Mouse (Mus musculus): ENCODE measurements around the gene Fchsd2.

The Fchsd2 gene

DNA sequence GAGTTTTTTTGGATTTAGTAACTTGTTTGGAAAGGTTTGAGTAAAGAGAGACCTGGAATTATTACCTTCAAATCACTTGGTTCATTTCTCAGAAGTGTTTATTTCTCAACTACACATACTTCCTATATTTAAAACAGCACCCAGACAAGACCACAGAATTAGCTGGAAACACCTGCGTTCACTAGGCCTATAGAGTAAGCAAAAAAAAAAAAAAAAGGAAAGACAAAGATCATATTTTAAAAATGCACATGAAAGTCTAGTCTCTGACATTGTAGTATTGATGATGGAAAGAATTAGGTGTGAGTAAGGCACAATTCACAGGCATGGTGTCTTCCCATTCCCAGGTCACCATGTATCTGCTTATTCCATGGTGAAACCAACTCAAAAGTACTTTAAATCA, 118.2 kb downstream of the Fchsd2 start:
- no peak for DNase-seq (ENCODE audit: low spot score)

DNA sequence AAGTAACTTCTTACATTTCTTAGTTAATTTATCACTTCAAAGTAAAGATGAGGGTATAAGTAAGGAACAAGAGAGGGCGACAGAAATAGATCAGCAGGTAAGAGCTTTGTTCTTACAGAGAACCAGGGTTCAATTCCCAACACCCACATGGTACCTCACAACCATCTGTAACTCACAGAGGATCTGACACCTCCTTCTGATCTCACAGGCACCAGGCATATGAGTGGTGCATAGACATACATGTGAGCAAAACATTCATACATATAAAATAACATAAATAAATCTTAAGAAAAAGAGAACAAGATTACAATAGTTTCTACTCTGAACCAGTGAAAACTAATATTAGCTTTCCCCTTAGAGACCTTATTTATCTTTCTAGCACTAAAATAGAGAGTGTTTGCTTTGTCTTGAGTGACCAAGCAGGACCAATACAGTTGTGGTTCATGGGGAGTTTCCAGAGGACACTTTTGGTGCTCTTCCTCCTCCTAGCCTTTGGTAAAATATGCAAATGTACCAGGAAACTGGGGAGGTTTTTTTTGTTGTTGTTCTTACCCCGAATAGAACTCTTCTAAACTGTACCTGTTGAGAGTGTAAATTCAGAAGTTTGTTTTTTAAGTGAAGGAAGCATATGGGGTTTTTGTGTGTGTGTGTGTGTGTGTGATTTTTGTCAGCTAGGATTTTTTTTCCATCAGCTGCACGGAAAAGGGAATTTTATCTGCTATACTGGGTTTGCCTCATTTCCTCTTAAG, 121.0 kb downstream of the Fchsd2 start:
- no peak for DNase-seq (ENCODE audit: low spot score)

DNA sequence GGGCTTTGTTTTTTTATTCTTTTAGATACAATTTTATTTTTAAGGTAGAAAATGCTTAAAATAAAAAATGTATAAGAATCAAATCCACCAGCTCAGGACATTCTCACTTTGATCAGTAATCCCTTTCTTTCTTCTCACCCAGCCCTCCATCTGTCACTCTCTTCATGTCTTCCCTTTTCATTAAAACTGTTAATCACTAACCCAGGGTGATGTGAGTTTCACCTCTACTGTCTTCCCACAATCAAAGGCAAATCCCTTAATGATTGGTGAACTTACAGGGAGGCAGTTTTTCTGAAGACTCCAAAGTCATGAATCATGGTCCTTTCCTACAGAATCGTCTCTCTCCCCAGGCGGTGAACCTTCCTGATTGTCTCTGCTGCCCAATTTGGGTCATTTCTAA, 124.1 kb downstream of the Fchsd2 start:
- DNase-seq (ENCODE audit: low spot score): no peak

DNA sequence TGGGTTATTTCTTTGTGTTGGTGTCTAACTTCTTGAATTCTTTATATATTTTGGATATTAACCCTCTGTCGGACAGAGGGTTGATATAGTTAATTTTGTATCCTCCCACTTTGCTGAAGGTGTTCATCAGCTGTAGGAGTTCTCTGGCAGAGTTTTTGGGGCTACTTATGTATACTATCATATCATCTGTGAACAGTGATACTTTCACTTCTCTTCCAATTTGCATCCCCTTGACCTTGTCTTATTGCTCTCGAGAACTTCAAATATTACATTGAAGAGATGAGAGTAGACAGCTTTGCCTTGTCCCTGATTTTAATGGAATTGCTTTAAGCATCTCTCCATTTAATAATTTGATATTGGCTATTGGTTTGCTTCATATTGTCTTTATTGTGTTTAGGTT, 130.8 kb downstream of the Fchsd2 start:
- DNase-seq (ENCODE audit: low spot score): no peak

DNA sequence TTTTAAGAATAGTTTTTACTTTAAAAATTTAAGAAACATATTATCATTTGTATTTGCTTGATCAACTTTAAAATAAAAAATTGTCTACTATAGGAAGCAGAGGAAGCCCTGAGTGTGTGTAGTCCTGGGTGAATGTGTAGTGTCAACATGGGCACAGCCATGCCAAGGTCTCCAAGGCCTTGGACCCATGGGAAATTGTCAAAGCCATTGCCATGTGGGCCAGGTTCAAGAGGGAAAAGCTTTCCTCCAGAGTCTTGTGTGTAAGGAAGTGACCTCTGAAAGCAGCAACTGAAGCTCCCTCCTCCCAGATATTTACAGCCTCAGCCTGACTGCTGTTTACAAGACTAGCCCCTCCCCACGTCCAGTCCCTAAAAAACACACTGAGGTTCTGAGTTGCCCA, 136.7 kb downstream of the Fchsd2 start:
- no peak for DNase-seq (ENCODE audit: low spot score)

DNA sequence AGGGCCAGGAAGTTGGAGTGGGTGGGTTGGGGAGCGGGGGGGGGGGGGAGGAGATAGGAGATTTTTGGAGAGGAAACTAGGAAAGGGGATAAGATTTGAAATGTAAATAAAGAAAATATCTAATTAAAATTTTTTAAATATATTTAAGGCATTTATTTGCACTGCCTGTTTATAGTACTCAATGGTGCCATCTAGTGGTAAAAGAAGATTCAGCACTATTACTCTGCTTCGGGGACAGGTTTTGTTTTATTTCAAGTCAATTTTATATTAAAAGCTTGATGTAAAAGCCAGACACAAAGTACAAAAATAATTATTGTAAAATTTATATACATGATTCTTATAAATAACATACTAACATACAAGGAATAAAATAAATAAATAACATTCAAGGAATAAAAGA, 138.8 kb downstream of the Fchsd2 start:
- DNase-seq (ENCODE audit: low spot score): no peak

DNA sequence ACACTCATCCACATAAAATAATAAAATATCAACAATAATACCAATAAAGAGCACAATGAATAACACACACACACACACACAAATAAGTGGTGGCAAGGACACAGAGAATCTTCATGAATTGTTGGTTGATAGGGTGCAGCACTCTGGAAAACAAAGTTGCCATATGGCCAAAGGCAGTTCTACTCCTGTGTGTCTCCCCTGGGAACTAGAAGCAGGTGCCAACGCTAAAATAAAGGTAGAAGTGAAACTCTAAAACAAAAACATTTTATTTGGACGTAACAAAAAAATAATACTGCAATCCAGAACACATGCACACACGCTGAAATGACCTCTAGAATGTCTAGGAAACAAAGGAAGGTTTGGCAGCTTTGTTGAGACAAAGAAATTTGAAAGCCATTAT, 140.1 kb downstream of the Fchsd2 start:
- no peak for DNase-seq (ENCODE audit: low spot score)

DNA sequence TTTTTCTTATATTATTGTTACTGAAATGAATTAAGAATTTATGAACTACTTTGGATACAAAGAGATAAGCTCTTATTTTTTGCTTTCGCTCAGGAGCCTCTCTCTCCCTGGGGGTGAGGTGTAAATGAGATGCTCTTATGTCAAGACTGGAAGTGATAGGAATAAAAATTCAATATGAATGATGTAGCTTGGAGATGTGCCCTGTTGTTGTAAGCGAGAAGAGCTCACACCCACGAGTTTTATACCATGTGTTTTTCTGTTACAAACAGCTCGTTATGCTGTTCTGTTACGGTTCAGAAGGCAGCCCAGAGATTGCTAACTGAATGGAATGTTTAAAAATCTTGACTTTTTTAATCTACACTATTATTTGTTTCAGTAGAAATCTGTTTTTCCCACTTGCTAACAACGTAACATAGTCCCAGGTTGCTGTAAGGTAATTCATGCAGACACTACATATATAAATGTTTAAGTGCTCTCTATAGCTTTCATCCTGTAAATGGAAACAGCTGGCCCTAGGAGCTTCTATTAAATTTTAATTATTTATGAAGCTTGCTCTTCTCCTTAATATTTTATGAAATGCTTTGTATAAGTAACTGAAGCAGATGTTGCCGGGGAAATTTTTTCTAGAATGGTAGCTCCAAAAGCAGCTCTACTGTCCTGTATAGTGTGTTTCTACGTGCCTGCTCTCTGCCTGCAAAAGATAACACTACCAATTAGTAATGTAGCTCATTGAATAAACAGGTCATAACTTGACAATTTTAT, 144.2 kb downstream of the Fchsd2 start:
- DNase-seq (ENCODE audit: low spot score): no peak

DNA sequence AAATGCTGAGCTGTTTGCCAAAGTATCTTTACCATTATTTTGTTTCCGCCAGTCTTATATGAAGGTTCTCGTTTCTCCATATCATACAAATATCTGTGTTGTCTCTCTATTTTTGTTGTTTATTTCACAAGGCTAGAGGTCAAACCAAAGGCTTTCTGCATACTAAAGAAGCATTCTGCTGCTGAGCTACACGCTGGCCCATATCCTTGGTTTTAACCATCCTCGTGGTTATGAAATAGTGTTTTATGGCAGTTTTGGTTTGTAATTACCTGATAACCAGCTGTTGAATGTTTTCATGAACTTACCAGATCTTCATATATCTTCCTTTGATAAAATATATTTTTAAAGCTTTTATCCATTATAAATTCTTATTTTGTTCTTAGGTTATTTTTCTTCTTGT, 156.1 kb downstream of the Fchsd2 start:
- no peak for DNase-seq (ENCODE audit: low spot score)

DNA sequence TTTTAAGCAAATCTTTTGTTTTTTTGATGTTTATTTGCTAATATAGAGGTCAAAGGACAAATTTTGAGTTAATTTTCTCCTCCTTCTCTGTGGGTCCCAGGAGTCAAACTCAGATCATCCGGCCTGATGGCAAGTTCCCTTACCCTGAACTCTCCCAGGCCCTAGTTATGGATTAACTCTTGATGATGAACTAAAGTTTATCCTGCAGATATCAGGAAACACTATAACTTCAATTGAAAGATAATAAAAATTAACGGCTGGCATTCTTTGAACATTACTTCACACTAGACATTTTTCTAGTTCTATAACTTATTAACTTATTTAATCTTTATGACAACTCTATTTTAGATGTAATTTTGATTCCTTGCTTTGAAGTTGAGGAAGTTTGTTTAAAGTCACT, 156.5 kb downstream of the Fchsd2 start:
- no peak for DNase-seq (ENCODE audit: low spot score)

DNA sequence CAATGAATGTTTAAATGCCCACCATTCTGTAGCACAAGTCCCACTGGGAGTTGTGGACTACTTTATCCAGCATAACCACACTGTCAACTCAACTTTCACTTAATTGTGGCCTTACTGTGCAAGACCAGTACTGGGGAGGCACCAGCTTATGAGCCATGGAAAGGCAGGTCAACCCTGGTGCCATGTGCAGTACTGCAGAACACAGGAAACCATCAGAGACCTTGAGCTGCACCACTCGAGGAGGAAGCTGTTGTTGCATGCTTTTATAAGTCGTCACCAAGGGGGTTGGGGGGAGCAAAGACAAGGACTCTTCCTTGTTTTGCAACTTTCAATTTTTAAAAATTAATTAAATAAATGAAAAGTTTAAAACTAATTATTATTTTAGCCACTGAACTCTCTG, 160.4 kb downstream of the Fchsd2 start:
- DNase-seq (ENCODE audit: low spot score): no peak

DNA sequence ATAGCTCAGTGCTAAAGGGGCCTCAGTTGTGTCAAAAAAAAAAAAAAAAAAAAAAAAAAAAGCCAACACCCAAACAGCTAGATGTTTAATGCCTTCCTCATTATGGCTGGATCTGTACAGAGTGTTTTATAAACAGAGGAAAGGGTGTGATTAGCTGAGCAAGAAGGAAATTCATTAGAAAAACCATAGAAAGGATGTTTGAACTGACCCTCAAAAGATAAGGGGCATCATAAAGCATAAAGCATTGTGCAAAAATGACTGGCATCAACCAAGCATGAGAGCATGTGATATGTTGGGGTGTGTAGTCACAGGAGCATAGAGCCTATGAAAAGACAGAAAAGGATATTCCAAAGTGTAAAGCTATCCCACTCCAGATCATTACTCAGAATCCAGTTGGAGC, 165.8 kb downstream of the Fchsd2 start:
- DNase-seq (ENCODE audit: low spot score): no peak

DNA sequence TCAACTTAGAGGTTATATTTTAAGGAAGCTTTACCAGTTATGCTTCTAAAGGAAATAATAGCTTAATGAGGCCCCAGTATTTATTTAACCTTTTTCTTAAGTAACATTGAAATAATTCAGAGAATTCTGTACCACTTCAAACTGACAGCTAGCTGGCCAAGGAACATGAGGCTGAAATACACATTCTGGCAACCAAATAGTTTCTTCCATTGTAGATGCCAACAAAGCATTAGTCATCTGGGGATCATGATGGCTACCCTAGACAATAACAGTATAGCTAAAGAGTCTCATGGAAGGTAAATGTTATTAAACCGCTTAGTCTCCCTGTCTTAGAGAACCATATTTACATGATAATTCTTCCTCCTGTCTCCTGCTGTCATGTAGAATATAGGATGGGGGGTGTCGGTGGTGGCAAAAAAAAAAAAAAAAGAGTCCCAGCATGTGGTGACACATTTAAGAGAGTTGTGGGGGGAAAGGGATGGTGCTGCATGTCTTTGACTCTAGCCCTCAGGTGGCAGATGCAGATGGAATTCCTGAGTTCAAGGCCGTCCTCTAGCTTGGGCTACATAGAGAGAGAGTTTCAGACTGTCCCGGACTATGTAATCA, 169.4 kb downstream of the Fchsd2 start:
- DNase-seq (ENCODE audit: low spot score): no peak

DNA sequence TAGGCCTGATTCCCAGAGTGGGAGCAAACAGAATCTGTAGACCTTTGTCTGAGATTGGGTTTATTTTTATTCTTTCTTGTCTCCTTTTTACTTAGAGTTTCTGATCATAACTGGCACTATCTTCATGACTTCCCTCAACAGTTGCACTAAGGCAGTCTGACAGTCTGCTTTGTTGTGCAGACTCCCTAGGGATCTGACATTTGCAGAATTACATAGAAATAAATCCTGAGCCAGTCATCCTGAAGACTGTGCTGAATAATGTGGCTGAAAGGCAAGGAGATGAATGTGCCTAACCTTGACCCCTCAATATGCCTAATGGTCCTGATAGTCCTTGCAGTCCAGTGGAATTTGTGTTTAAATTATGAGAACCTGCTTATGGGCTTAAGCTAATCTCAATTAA, 170.8 kb downstream of the Fchsd2 start:
- no peak for DNase-seq (ENCODE audit: low spot score)

DNA sequence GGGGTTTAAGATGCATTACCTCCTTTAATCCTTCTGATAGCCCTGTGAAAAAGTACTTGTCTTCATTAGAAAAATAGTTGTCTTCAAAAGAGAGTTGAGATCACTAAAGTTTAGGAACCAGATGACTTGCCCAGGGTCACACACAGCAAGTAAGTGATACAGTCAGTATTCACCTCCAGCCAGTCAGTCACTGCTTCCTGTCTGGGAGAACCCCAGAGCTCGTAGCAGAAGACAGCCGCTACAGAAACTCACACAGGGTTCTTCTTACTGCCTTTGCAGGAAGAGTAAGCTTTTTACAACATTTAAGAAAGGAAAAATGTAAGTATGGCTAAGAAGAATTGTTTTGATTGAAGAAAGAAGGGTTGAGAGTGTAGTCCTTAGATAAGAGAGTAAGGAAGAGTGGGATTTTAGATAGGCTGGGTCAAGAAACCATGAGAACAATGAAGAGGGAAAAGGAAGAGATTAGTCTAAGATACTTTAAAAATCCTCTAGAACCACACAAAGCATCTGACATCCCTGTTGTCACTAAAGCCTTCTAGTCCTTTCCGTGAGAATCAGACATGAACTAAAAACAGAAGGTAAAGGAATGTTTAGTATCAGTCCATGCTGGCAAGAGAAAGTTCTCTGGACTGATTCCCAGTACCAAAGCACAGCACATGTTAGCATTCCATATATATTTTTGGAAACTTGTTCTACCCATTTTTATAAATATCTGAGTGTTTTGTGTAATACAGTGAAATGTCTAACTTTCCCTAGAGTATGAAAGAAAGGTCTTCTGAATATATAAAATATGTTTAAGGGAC, 175.0 kb downstream of the Fchsd2 start:
- DNase-seq (ENCODE audit: low spot score): no peak

DNA sequence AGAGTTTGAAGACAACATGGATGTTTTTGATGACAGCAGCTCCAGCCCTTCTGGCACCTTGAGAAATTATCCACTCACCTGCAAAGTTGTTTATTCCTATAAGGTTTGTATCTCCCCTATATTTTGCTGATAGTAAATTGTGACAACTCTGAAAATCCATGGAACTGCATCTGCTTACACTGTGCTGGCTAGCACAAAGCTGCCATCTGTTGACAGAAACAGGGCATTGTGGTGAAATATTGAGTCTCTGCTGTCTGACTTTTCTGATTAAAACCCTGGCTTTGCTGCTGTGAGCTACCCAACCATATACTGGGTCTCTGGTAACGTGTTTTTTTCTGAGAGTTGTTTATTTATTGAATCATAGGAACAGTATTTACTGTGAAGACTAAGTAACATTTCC, 178.9 kb downstream of the Fchsd2 start:
- no peak for DNase-seq (ENCODE audit: low spot score)

DNA sequence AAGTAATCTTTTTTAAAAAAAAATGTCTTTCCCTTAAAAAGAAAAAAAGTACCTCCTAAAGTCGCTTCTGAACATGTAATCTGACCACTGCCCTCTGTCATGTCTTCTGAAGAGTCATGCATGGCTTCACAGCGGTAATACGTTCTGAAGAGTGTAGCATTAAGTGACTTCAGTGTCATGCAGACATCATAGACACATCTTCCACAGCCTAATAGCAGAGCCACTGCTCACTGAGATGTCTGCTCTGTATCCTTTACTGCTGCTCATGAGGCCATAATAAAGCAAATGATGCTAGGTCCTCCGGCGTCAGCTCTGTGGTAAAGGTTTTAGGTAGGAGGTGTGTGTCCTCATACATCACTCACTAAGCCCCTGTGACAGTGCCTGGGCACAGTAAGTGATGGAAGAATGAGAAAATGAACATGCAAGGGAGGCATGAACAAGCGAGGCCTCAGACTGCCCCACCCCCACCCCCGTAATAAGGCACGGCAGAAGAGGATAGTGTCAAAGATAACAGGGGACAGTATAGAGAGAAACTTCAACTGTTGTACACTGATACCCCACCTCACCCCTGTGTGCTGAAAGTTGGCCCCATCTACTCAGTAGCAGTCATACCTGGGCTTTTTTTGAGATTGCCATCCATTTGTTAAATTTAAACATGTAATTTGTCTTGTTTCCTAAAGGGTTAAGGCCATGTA, 179.9 kb downstream of the Fchsd2 start:
- no peak for DNase-seq (ENCODE audit: low spot score)

DNA sequence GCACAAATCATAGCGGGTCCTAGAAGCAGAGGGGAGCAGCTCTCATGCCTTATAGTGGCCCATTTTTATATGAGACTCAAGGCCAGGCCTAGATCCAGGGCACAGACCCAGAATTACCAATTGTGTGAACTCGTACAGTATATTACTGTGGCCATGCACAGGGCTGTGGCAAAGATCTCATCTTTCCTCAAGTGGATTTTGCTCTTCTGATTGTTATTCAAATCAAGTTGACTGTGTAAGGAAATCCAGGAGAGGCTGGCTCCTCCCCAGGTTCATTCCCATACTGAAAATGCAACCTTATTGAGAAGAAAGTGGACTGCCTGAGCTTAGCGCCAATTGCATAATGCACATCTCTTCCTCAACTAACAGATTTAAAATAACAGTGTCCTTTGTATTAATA, 190.1 kb downstream of the Fchsd2 start:
- DNase-seq (ENCODE audit: low spot score): no peak

DNA sequence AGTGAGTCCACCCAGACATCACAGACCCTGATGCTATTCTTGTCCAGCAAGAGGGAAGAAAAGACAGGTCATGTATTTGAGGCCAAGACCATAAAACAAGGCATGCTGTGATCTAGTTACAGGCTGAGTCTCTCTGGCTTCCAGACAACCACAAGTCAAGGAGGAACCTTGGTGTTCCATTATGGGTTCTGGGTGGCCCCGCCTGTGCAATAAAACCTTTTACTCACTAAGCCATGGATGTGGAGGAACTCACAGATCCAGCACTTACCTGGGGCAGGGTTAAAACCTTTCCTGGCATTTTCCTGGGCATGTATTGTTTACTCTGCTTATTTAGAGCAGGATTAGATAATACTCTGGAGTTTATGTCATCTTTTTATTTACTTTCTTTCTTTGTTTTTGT, 191.8 kb downstream of the Fchsd2 start:
- no peak for DNase-seq (ENCODE audit: low spot score)

DNA sequence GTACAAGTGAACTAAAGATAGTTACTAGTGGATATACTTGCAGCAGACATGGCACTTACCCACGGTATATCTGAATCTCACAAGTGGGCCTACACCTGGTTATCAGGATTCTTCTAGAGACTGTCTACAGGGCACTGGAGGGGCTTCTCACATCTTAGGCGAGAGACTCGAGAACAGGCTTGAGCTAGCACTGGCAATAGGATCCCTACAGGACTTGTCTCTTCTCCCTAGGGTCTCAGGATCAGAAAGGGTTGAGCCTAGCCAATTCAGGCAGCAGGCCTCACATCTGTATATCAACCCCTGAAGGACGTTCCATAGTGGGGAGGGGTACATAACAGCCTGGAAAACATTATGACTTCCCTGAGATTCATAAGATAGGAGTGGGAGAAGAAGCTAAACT, 194.2 kb downstream of the Fchsd2 start:
- DNase-seq (ENCODE audit: low spot score): no peak

DNA sequence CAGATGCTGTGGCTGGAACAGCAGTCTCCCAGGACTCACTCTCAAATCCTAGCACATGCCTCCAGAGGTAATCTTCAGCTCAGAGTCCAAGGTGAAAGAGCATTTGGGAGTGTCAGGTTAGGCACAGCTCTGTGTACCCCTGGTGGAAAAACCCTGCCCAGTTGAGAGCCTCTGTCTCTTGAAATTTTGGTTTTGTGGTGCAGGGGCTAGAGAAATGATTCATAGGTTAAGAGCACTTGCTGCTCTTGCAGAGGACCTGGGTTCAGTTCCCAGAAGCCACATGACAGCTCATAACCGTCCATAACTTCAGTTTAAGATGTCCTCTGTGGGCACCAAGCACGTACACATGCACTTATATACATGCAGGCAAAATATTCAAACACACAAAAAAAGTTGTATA, 195.2 kb downstream of the Fchsd2 start:
- DNase-seq (ENCODE audit: low spot score): no peak

DNA sequence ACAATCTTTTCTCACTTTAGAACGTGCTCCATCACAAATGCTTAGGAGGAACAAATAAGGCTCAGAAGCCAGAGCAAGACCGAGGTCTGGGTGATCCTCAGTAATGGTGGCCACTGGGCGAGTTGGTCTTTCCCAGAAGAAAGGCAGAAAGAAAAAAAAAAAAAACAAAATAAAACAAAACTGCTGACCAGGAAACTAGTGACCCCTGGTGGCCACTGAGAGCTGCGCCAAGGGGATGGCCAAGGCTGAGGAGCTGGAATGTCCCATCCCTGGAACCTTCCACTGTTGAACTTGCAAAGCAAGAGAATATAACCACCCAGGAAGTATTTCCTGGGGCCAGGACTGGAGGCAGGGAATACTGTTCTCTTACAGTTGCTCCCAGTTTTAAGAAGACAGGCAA, 195.8 kb downstream of the Fchsd2 start:
- DNase-seq (ENCODE audit: low spot score): no peak
